Mouse (Mus musculus) liver, postnatal 0 days (tissue): ENCODE measurements around the gene Dbh.

ENCODE experiments used
- CTCF ChIP-seq: sonication (generic); IDR thresholded peaks from 2 replicates; pipeline ENCODE4 v1.5.1; 2016; ENCODE audit warnings: antibody characterized with exemption, low read depth
- EP300 ChIP-seq: IDR thresholded peaks from 2 replicates; pipeline ENCODE4 v1.6.1; 2016; ENCODE audit warnings: antibody characterized with exemption, low read depth, mild to moderate bottlenecking

DNA sequence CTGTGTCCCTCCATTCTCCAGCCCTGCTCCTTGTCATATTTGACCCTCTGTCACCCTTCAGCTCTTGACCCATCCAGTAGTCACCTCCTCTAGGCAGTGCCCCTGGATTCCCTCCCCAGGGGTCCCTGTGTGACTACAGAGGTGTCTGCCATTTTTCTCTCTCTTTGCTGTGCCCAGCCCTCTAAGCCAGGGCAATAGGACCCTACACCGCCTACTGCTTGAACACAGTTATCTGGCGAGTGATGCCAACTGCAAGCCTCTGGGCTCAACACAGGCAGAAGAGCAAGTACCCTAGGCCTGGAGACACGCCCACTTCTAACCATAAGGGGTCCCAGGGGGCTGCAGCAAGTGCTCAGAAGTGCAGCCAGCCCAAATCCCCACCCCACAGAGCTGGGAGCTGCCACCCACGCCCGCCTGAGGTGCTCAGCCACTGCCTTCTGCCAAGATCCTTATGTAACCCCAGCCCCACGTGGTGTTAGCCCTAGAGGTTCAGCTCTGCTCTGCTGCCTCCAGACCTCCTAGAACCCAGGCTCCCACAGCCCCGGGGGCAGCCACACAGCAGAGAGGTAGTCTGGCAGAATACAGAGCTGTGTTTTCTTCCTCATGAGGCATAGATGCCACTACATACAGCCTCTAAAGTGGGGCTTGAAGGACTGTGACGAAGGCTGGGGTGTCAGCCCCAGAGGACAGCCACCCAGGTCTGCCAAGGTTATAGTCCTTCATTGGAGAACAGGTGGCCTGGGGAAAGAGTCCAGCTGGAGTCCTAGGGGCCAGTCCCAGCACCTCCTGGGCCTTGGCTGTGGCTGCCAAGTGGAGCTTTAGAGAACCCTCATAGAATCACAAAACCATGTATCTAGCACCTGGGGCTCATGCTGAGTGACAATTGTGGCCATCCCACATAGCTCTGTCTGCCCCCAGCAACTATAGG, 47.2 kb downstream of the Dbh start:
- TF ChIP-seq CTCF: no peak
- TF ChIP-seq EP300: no peak
